Mouse (Mus musculus) kidney, adult 2 months (tissue): ENCODE data around the gene Polr2h. TPM values are rescaled to one million over a fixed set of nuclear protein-coding genes. Genes with fewer than 3 reads are reported as not detected.

Source experiments
- DNase-seq: peaks from one replicate; pipeline ENCODE4 v3.0.0; 2021
- H3K27ac ChIP-seq: fragments of 200-500 bp; 2 replicates; pipeline ENCODE4 v1.5.1; 2012; ENCODE audit warnings: low read depth, low read length, control low read depth, inconsistent platforms; ENCODE audit not compliant: insufficient read depth
- H3K27me3 ChIP-seq: fragments of 200-500 bp; replicated peaks from 2 replicates; pipeline ENCODE4 v1.6.1; 2012; ENCODE audit warnings: mild to moderate bottlenecking, moderate library complexity, low read length, inconsistent platforms; ENCODE audit not compliant: control insufficient read depth, insufficient read depth
- H3K36me3 ChIP-seq: fragments of 200-500 bp; 2 replicates; pipeline ENCODE4 v1.6.1; 2012; ENCODE audit warnings: mild to moderate bottlenecking, moderate library complexity, low read length, inconsistent platforms; ENCODE audit not compliant: control insufficient read depth, insufficient read depth
- H3K4me1 ChIP-seq: fragments of 200-500 bp; 2 replicates; pipeline ENCODE4 v1.6.1; 2011; ENCODE audit warnings: low read length; ENCODE audit not compliant: control insufficient read depth, insufficient read depth
- H3K4me3 ChIP-seq: fragments of 200-500 bp; 2 replicates; pipeline ENCODE4 v1.5.1; 2011; ENCODE audit warnings: mild to moderate bottlenecking, low read depth, low read length, control low read depth; ENCODE audit not compliant: insufficient read depth
- CTCF ChIP-seq: fragments of 200-500 bp; conservative IDR thresholded peaks from 2 replicates; pipeline ENCODE4 v1.5.1; 2011; ENCODE audit warnings: low read depth, mild to moderate bottlenecking, control low read depth, low read length, moderate library complexity, mixed read lengths; ENCODE audit not compliant: insufficient read depth, insufficient read length
- POLR2A ChIP-seq: fragments of 200-500 bp; IDR thresholded peaks from one replicate; pipeline ENCODE4 v1.6.1; 2011; ENCODE audit warnings: low read depth, low read length, control low read depth
- WGBS: fragments of 180-500 bp; shearing (Covaris S2); methylation state at CpG from one replicate; pipeline ENCODE4 v1.1.7; 2018; 5-methylcytosine and 5-hydroxymethylcytosine counted together
- polyA plus RNA-seq: library from polyadenylated mRNA; depleted of rRNA; stranded (reverse); fragments of >200 nt; gene quantifications from 2 replicates; pipeline ENCODE4 v1.2.3, GENCODE M21; 2012

The Polr2h gene
- polyA plus RNA-seq, 1 experiment: 22.4 TPM

- no peak for TF ChIP-seq CTCF
- TF ChIP-seq POLR2A: no peak
- Histone ChIP-seq H3K27me3 (no peaks in the 10 kb centered on the region), H3K27ac (no peak overlapping the region), H3K4me1 (no peaks in the 10 kb centered on the region), H3K36me3 (no peaks in the 10 kb centered on the region), H3K4me3 (no peak overlapping the region)
- WGBS: 49% methylated on average over 11 of the region's 12 CpGs
- no peak for DNase-seq
Measured at GRCm38 (mm10) chr16:20701729-20702521, 15.5 kb upstream of the Polr2h start.

GRCm38 (mm10) chr16:20702522-20702893 lies 15.0 kb upstream of the Polr2h start:
- no peak for TF ChIP-seq POLR2A
- TF ChIP-seq CTCF: peak; percentile 65
- no peaks in the 10 kb centered on the region for H3K4me1 ChIP-seq
- 20% methylated on average over 8 of the region's 8 CpGs for WGBS
- H3K36me3 ChIP-seq: no peaks in the 10 kb centered on the region
- H3K4me3 ChIP-seq: no peak overlapping the region
- peak; percentile 78 for DNase-seq
- H3K27ac ChIP-seq: no peak overlapping the region
- H3K27me3 ChIP-seq: no peaks in the 10 kb centered on the region

- Histone ChIP-seq H3K36me3 (no peaks in the 10 kb centered on the region), H3K4me3 (no peak overlapping the region), H3K27ac (no peak overlapping the region), H3K4me1 (no peaks in the 10 kb centered on the region), H3K27me3 (no peaks in the 10 kb centered on the region)
- TF ChIP-seq POLR2A: no peak
- TF ChIP-seq CTCF: no peak
- no peak for DNase-seq
- 98% methylated on average over 10 of the region's 10 CpGs for WGBS
Measured at GRCm38 (mm10) chr16:20703071-20703470, 14.4 kb upstream of the Polr2h start.

- Histone ChIP-seq H3K36me3 (no peaks in the 10 kb centered on the region), H3K4me3 (no peak overlapping the region), H3K27me3 (no peaks in the 10 kb centered on the region), H3K4me1 (no peaks in the 10 kb centered on the region), H3K27ac (no peak overlapping the region)
- WGBS: 91% methylated on average over 6 of the region's 6 CpGs
- TF ChIP-seq POLR2A: no peak
- no peak for TF ChIP-seq CTCF
- no peak for DNase-seq
Measured at GRCm38 (mm10) chr16:20703699-20704400, 13.6 kb upstream of the Polr2h start.

DNA sequence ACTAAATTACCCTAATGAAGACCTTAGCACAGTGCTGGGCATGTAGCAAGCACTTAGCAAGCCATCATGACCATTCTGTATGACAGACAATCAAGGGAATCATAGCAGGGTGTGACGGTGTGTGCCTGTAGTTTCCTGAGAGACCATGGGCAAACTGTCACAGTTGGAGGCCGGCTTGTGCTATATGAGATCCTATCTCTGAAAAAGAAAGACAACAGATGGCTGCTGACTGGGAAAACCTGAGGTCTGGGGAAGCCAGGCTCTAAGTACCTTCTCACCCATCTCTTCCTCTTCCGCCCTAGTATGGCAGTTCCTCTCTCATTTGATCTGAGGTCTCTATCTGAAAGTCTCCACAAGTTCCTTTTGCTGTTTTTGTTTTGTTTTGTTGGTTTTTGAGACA lies 11.7 kb upstream of the Polr2h start:
- DNase-seq: no peak
- no peaks in the 10 kb centered on the region for H3K36me3 ChIP-seq
- no peaks in the 10 kb centered on the region for H3K27me3 ChIP-seq
- H3K4me1 ChIP-seq: no peaks in the 10 kb centered on the region
- no peak overlapping the region for H3K4me3 ChIP-seq
- H3K27ac ChIP-seq: no peak overlapping the region
- TF ChIP-seq POLR2A (no peak), CTCF (no peak)
- WGBS: 84% methylated on average over 3 of the region's 3 CpGs

- no peak for TF ChIP-seq POLR2A
- no peak for TF ChIP-seq CTCF
- Histone ChIP-seq H3K27me3 (no peaks in the 10 kb centered on the region), H3K27ac (no peak overlapping the region), H3K4me3 (no peak overlapping the region), H3K36me3 (no peaks in the 10 kb centered on the region), H3K4me1 (no peaks in the 10 kb centered on the region)
- peak; percentile 38 for DNase-seq
- WGBS: 89% methylated on average over 2 of the region's 2 CpGs
Measured at GRCm38 (mm10) chr16:20706407-20707055, 10.9 kb upstream of the Polr2h start.
